Mouse (Mus musculus): ENCODE results near the gene Tnfrsf25. TPM values are rescaled to one million over a fixed set of nuclear protein-coding genes. Genes with fewer than 3 reads are reported as not detected.

Gene Tnfrsf25
- polyA plus RNA-seq, 1 experiment: 4.0 TPM

GRCm38 (mm10) chr4:152157779-152158584, 42.2 kb downstream of the Tnfrsf25 start:
- Histone ChIP-seq H3K4me3 (no peak overlapping the region), H3K27me3 (ENCODE audit: control insufficient read depth, insufficient read depth, insufficient read length) (peaks cover 47% of the 10 kb centered on the region), H3K79me2 (ENCODE audit: control insufficient read depth, insufficient read depth) (no peaks in the 10 kb centered on the region), H3ac (ENCODE audit: control insufficient read depth, insufficient read length) (no peak overlapping the region), H3K36me3 (ENCODE audit: control insufficient read depth, insufficient read depth) (no peaks in the 10 kb centered on the region), H3K4me2 (ENCODE audit: low read depth) (peak overlapping the region; percentile 48)
- TF ChIP-seq REST (IDR thresholded peaks at IDR 0.05; ENCODE audit: insufficient read depth, insufficient read length): peak; percentile 63
- no peak for TF ChIP-seq CEBPB (IDR thresholded peaks at IDR 0.05; ENCODE audit: insufficient read depth, poor library complexity, severe bottlenecking)
- no peak for TF ChIP-seq MYOD1 (IDR thresholded peaks at IDR 0.05; ENCODE audit: control insufficient read depth in 1 of 3, insufficient read length in 2 of 3, low read depth in 2 of 3)
- no peak for TF ChIP-seq E2F4 (IDR thresholded peaks at IDR 0.05; ENCODE audit: insufficient read depth)

GRCm38 (mm10) chr4:152158585-152159284, 43.0 kb downstream of the Tnfrsf25 start, which contains the start of gene Hes2:
Gene Hes2 (plus strand): TSS chr4:152158867.
- Histone ChIP-seq H3K27me3 (ENCODE audit: control insufficient read depth, insufficient read depth, insufficient read length) (peaks cover 44% of the 10 kb centered on the region), H3K4me2 (ENCODE audit: low read depth) (peak within 1 kb of the TSS; percentile 48), H3K79me2 (ENCODE audit: control insufficient read depth, insufficient read depth) (no peaks in the 10 kb centered on the region), H3ac (ENCODE audit: control insufficient read depth, insufficient read length) (no peak within 1 kb of the TSS), H3K4me3 (no peak within 1 kb of the TSS), H3K36me3 (ENCODE audit: control insufficient read depth, insufficient read depth) (no peaks in the 10 kb centered on the region)
- TF ChIP-seq MYOG (IDR thresholded peaks at IDR 0.05; ENCODE audit: control insufficient read depth in 1 of 3, insufficient read depth in 1 of 3, insufficient read length in 2 of 3, low read depth in 2 of 3) (peak in 1 of 3 experiments; percentile 4), E2F4 (IDR thresholded peaks at IDR 0.05; ENCODE audit: insufficient read depth) (no peak)

DNA sequence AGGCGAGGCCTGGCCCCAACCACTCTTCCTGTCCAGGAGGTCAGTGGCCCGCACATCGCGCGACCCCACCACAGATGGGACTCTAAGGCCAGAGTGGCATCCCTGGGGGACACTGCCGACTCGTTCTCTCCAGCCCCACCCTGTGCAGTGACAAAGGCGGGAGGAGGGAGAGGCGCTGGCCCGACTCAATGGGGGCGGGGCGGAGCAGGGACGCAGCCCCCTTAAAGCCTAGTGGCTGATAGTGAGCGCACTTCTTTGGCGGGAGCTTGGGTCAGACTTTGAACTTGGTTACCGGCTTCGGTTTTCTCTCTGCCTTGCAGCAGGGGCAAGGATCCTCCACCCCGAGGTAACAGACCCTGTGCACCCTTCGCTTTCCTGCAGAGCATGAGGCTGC, 43.5 kb downstream of the Tnfrsf25 start:
- Histone ChIP-seq H3K79me2 (ENCODE audit: control insufficient read depth, insufficient read depth) (no peaks in the 10 kb centered on the region), H3K36me3 (ENCODE audit: control insufficient read depth, insufficient read depth) (no peaks in the 10 kb centered on the region), H3ac (ENCODE audit: control insufficient read depth, insufficient read length) (no peak overlapping the region), H3K27me3 (ENCODE audit: control insufficient read depth, insufficient read depth, insufficient read length) (peaks cover 44% of the 10 kb centered on the region), H3K4me2 (ENCODE audit: low read depth) (peak overlapping the region; percentile 48), H3K4me3 (no peak overlapping the region)
- TF ChIP-seq TCF3 (IDR thresholded peaks at IDR 0.05; ENCODE audit: insufficient read length, low read depth) (no peak), TCF12 (IDR thresholded peaks at IDR 0.05; ENCODE audit: insufficient read depth, poor library complexity, severe bottlenecking) (no peak), REST (IDR thresholded peaks at IDR 0.05; ENCODE audit: insufficient read depth, insufficient read length) (no peak), E2F4 (IDR thresholded peaks at IDR 0.05; ENCODE audit: insufficient read depth) (no peak), USF1 (IDR thresholded peaks at IDR 0.05; ENCODE audit: low read depth) (no peak), POLR2A (IDR thresholded peaks at IDR 0.05; ENCODE audit: insufficient read length, low read depth) (no peak), MAX (IDR thresholded peaks at IDR 0.05; ENCODE audit: low read depth) (no peak), CEBPB (IDR thresholded peaks at IDR 0.05; ENCODE audit: insufficient read depth, poor library complexity, severe bottlenecking) (no peak), POLR2AphosphoS2 (IDR thresholded peaks at IDR 0.05; ENCODE audit: insufficient read length, low read depth) (no peak), MYOG (IDR thresholded peaks at IDR 0.05; ENCODE audit: control insufficient read depth in 1 of 3, insufficient read depth in 1 of 3, insufficient read length in 2 of 3, low read depth in 2 of 3) (no peak), MYOD1 (IDR thresholded peaks at IDR 0.05; ENCODE audit: control insufficient read depth in 1 of 3, insufficient read length in 2 of 3, low read depth in 2 of 3) (no peak), SRF (IDR thresholded peaks at IDR 0.05; ENCODE audit: control insufficient read depth, insufficient read length, low read depth) (no peak)

GRCm38 (mm10) chr4:152160748-152161147, 45.0 kb downstream of the Tnfrsf25 start:
- H3K4me2 ChIP-seq (ENCODE audit: low read depth): no peak overlapping the region
- H3ac ChIP-seq (ENCODE audit: control insufficient read depth, insufficient read length): no peak overlapping the region
- H3K36me3 ChIP-seq (ENCODE audit: control insufficient read depth, insufficient read depth): no peaks in the 10 kb centered on the region
- peaks cover 44% of the 10 kb centered on the region for H3K27me3 ChIP-seq (ENCODE audit: control insufficient read depth, insufficient read depth, insufficient read length)
- no peak overlapping the region for H3K4me3 ChIP-seq
- TF ChIP-seq MAX (IDR thresholded peaks at IDR 0.05; ENCODE audit: low read depth): no peak
- no peak for TF ChIP-seq POLR2AphosphoS2 (IDR thresholded peaks at IDR 0.05; ENCODE audit: insufficient read length, low read depth)
- TF ChIP-seq MYOD1 (IDR thresholded peaks at IDR 0.05; ENCODE audit: control insufficient read depth in 1 of 3, insufficient read length in 2 of 3, low read depth in 2 of 3): no peak
- no peak for TF ChIP-seq TCF12 (IDR thresholded peaks at IDR 0.05; ENCODE audit: insufficient read depth, poor library complexity, severe bottlenecking)
- TF ChIP-seq REST (IDR thresholded peaks at IDR 0.05; ENCODE audit: insufficient read depth, insufficient read length): no peak
- no peak for TF ChIP-seq E2F4 (IDR thresholded peaks at IDR 0.05; ENCODE audit: insufficient read depth)
- TF ChIP-seq POLR2A (IDR thresholded peaks at IDR 0.05; ENCODE audit: insufficient read length, low read depth): no peak
- no peak for TF ChIP-seq MYOG (IDR thresholded peaks at IDR 0.05; ENCODE audit: control insufficient read depth in 1 of 3, insufficient read depth in 1 of 3, insufficient read length in 2 of 3, low read depth in 2 of 3)
- no peaks in the 10 kb centered on the region for H3K79me2 ChIP-seq (ENCODE audit: control insufficient read depth, insufficient read depth)

GRCm38 (mm10) chr4:152161601-152162000, 45.9 kb downstream of the Tnfrsf25 start:
- peaks cover 44% of the 10 kb centered on the region for H3K27me3 ChIP-seq (ENCODE audit: control insufficient read depth, insufficient read depth, insufficient read length)
- H3K36me3 ChIP-seq (ENCODE audit: control insufficient read depth, insufficient read depth): no peaks in the 10 kb centered on the region
- H3K79me2 ChIP-seq (ENCODE audit: control insufficient read depth, insufficient read depth): no peaks in the 10 kb centered on the region
- no peak overlapping the region for H3ac ChIP-seq (ENCODE audit: control insufficient read depth, insufficient read length)
- H3K4me3 ChIP-seq: no peak overlapping the region
- H3K4me2 ChIP-seq (ENCODE audit: low read depth): no peak overlapping the region
- TF ChIP-seq REST (IDR thresholded peaks at IDR 0.05; ENCODE audit: insufficient read depth, insufficient read length) (no peak), MAX (IDR thresholded peaks at IDR 0.05; ENCODE audit: low read depth) (no peak), TCF12 (IDR thresholded peaks at IDR 0.05; ENCODE audit: insufficient read depth, poor library complexity, severe bottlenecking) (no peak), MYOD1 (IDR thresholded peaks at IDR 0.05; ENCODE audit: control insufficient read depth in 1 of 3, insufficient read length in 2 of 3, low read depth in 2 of 3) (no peak), MYOG (IDR thresholded peaks at IDR 0.05; ENCODE audit: control insufficient read depth in 1 of 3, insufficient read depth in 1 of 3, insufficient read length in 2 of 3, low read depth in 2 of 3) (no peak), POLR2AphosphoS2 (IDR thresholded peaks at IDR 0.05; ENCODE audit: insufficient read length, low read depth) (no peak)

Measured in myocyte (in vitro differentiated cells).